ENCODE assay signal across 17 mouse cellular contexts in genomic region chr9:56290019-56290418, GRCm38 (mm10).
A peak's percentile ranks its signal among the peaks of the same experiment; 100 is the strongest.
DNase-seq lines count a peak whose midpoint lies in the region; TF ChIP-seq lines count a peak whose summit lies in the region.
"Had no signal": no experiment of that assay in that cellular context is flagged by ENCODE, and none has a peak within 500 bp of the region (broad histone marks: within the 10 kb centered on the region; RNA-seq: fewer than 3 reads in every experiment).

No protein-coding gene starts in this region.

- peak; percentile 95 for DNase-seq in brain, adult 2 months (ENCODE audit: low read depth, low spot score)
- peak; percentile 83 to 90 for DNase-seq in cerebellum, adult 18-20 months
- DNase-seq in cerebellum, adult 9-11 months = peak; percentile 92
- DNase-seq in cerebellum, postnatal 36 days = peak; percentile 81 to 86
- no peak for DNase-seq in frontal cortex, adult 2 months (ENCODE audit: extremely low spot score in 1 of 2, low spot score in 1 of 2)
- DNase-seq in layer of hippocampus, postnatal 36 days = no peak
- no peak for DNase-seq in lung, adult 2 months
- DNase-seq: adrenal gland, adult 2 months; adrenal gland, postnatal 25 days; gastrocnemius, postnatal 36 days; heart, adult 11 months; heart, postnatal 4 days; kidney, adult 8-10 months had no signal

- H3K4me1 ChIP-seq in lung, adult 2 months (ENCODE audit: control insufficient read depth, insufficient read depth, low read length) = no peaks in the 10 kb centered on the region; the same call in 1 of the 2 replicates
- H3K4me1 ChIP-seq: forebrain, embryonic 12.5 days; hindbrain, embryonic 12.5 days had no signal

- WGBS in lung, adult 2 months = 91% methylated on average over 2 of the region's 2 CpGs

- no peak for TF ChIP-seq POLR2A in lung, adult 2 months (IDR thresholded peaks at IDR 0.05; ENCODE audit: borderline replicate concordance, extremely low read depth, low read depth, low read length)

- H3K4me3 ChIP-seq in lung, adult 2 months (replicated peaks; ENCODE audit: extremely low read depth, low read depth, low read length) = no peak overlapping the region
- H3K4me3 ChIP-seq: embryonic facial prominence, embryonic 13.5 days; forebrain, embryonic 12.5 days; heart, embryonic 13.5 days; hindbrain, embryonic 12.5 days had no signal

- TF ChIP-seq CTCF in lung, adult 2 months (IDR thresholded peaks at IDR 0.05; ENCODE audit: insufficient read depth, low read length) = no peak

Comparison
In these comparisons a context has a peak if more than half of its experiments do, and no peak if none do; other contexts are left out.
1. DNase-seq: peak in brain, adult 2 months (single experiment), cerebellum, adult 18-20 months (2 of 2), cerebellum, adult 9-11 months (single experiment) and cerebellum, postnatal 36 days (2 of 2); none in frontal cortex, adult 2 months (0 of 2), layer of hippocampus, postnatal 36 days (0 of 2) and lung, adult 2 months (single experiment).